ENCODE assay signal across 27 mouse cellular contexts in the genomic region with DNA sequence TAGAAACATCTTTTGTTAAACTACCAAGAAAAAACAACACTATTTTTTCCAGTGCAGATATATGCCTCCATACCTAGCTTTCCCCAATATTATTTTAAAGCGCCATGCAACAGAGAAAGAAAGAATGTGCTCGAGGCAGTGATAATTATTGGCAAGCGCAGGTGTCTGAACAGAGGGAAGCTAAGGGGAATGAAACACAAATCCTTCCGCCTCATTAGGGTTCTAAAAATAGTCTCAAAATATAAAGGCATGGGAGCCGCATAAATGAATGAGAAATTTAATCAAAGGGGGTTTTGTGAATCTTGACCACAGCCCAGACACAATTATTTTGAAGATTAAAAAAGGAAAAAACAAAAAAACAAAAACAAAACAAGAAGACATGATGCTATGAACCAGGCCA. TPM values are rescaled to one million over a fixed set of nuclear protein-coding genes. Genes with fewer than 3 reads are reported as not detected.
DNase-seq lines count a peak whose midpoint lies in the region; ATAC-seq and TF ChIP-seq lines count a peak whose summit lies in the region.
"Had no signal": no experiment of that assay in that cellular context is flagged by ENCODE, and none has a peak within 500 bp of the region (broad histone marks: within the 10 kb centered on the region; RNA-seq: fewer than 3 reads in every experiment).

No protein-coding gene starts in this region.

- 32% methylated on average over 5 of the region's 5 CpGs for WGBS in forebrain, embryonic 11.5 days
- WGBS in forebrain, postnatal 0 days, result 18% methylated on average over 5 of the region's 5 CpGs
- WGBS in hindbrain, embryonic 15.5 days, result 30% methylated on average over 5 of the region's 5 CpGs
- 31% methylated on average over 5 of the region's 5 CpGs for WGBS in hindbrain, embryonic 13.5 days
- 81% methylated on average over 5 of the region's 5 CpGs for WGBS in intestine, postnatal 0 days

- TF ChIP-seq POLR2A in myocyte (IDR thresholded peaks at IDR 0.05; ENCODE audit: insufficient read length, low read depth), result no peak

- no peak for DNase-seq in forebrain, embryonic 11.5 days (ENCODE audit: low spot score)
- DNase-seq in forebrain, postnatal 0 days, result no peak
- DNase-seq in brain, adult 2 months (ENCODE audit: low read depth, low spot score), result peak; percentile 67
- DNase-seq: adrenal gland, adult 2 months; B cell, adult 2 months; cerebellum, adult 9-11 months; gastrocnemius, adult 2 months; kidney, adult 9 months; kidney, postnatal 25 days; liver, postnatal 0 days; thymus, adult 18-20 months; thymus, postnatal 36 days had no signal

- H3K27ac ChIP-seq in forebrain, embryonic 11.5 days (ENCODE audit: low read depth, low read length), result peak overlapping the region; percentile 25; the same call in 1 of the 2 replicates
- no peak overlapping the region for H3K27ac ChIP-seq in forebrain, postnatal 0 days (ENCODE audit: low read depth, low read length)
- 0 out of 2 replicates have a peak overlapping the region, but pooled peaks have one; percentile 22 for H3K27ac ChIP-seq in hindbrain, embryonic 15.5 days (replicated peaks)
- no peak overlapping the region for H3K27ac ChIP-seq in hindbrain, embryonic 13.5 days
- H3K27ac ChIP-seq in intestine, postnatal 0 days (ENCODE audit: low read depth, low read length), result no peak overlapping the region
- H3K27ac ChIP-seq: embryonic facial prominence, embryonic 12.5 days; gastrocnemius, adult 2 months; hindbrain, embryonic 12.5 days; intestine, embryonic 15.5 days; layer of hippocampus, adult 2 months; limb, embryonic 12.5 days; macrophage had no signal

- no peaks in the 10 kb centered on the region for H3K27me3 ChIP-seq in forebrain, embryonic 11.5 days (ENCODE audit: control insufficient read depth, insufficient read depth, low read length)
- H3K27me3 ChIP-seq in forebrain, postnatal 0 days (ENCODE audit: insufficient read depth, low read length), result no peaks in the 10 kb centered on the region
- H3K27me3 ChIP-seq in hindbrain, embryonic 15.5 days, result no peaks in the 10 kb centered on the region
- H3K27me3 ChIP-seq in hindbrain, embryonic 13.5 days, result no peaks in the 10 kb centered on the region
- H3K27me3 ChIP-seq in myocyte (ENCODE audit: control insufficient read depth, insufficient read depth, insufficient read length), result no peaks in the 10 kb centered on the region
- no peaks in the 10 kb centered on the region for H3K27me3 ChIP-seq in intestine, postnatal 0 days (replicated peaks; ENCODE audit: control insufficient read depth, insufficient read depth, low read length)
- H3K27me3 ChIP-seq: CH12.LX; embryonic facial prominence, embryonic 12.5 days; hindbrain, embryonic 12.5 days; intestine, embryonic 15.5 days; limb, embryonic 12.5 days had no signal

- H3K4me2 ChIP-seq in forebrain, embryonic 11.5 days (ENCODE audit: low read depth, low read length, severe bottlenecking), result no peak overlapping the region
- H3K4me2 ChIP-seq in forebrain, postnatal 0 days (ENCODE audit: low read depth), result no peak overlapping the region
- H3K4me2 ChIP-seq in hindbrain, embryonic 15.5 days, result no peak overlapping the region
- no peak overlapping the region for H3K4me2 ChIP-seq in hindbrain, embryonic 13.5 days
- H3K4me2 ChIP-seq in myocyte (ENCODE audit: low read depth), result no peak overlapping the region
- H3K4me2 ChIP-seq in intestine, postnatal 0 days (replicated peaks; ENCODE audit: low read depth), result no peak overlapping the region
- H3K4me2 ChIP-seq: embryonic facial prominence, embryonic 12.5 days; hindbrain, embryonic 12.5 days; intestine, embryonic 15.5 days; limb, embryonic 12.5 days; liver, embryonic 11.5 days had no signal

- 0 out of 2 replicates have a peak, but pooled peaks cover 3% of the 10 kb centered on the region for H3K4me1 ChIP-seq in forebrain, embryonic 11.5 days (replicated peaks; ENCODE audit: control insufficient read depth, insufficient read depth, low read length)
- H3K4me1 ChIP-seq in forebrain, postnatal 0 days (ENCODE audit: insufficient read depth), result no peaks in the 10 kb centered on the region
- peaks cover 6% of the 10 kb centered on the region; the same call in 1 of the 2 replicates for H3K4me1 ChIP-seq in hindbrain, embryonic 15.5 days (replicated peaks)
- no peaks in the 10 kb centered on the region for H3K4me1 ChIP-seq in hindbrain, embryonic 13.5 days (replicated peaks)
- no peaks in the 10 kb centered on the region for H3K4me1 ChIP-seq in intestine, postnatal 0 days (replicated peaks; ENCODE audit: control insufficient read depth, insufficient read depth, low read length)
- H3K4me1 ChIP-seq: embryonic facial prominence, embryonic 12.5 days; intestine, embryonic 15.5 days had no signal

- no peak overlapping the region for H3K9ac ChIP-seq in forebrain, embryonic 11.5 days (ENCODE audit: low read length)
- H3K9ac ChIP-seq in forebrain, postnatal 0 days, result no peak overlapping the region
- H3K9ac ChIP-seq in hindbrain, embryonic 15.5 days, result no peak overlapping the region
- H3K9ac ChIP-seq in hindbrain, embryonic 13.5 days, result no peak overlapping the region
- H3K9ac ChIP-seq in intestine, postnatal 0 days (ENCODE audit: low read depth, low read length), result no peak overlapping the region
- H3K9ac ChIP-seq: embryonic facial prominence, embryonic 12.5 days; hindbrain, embryonic 12.5 days; intestine, embryonic 15.5 days; limb, embryonic 12.5 days; liver, postnatal 0 days had no signal

- no peak for ATAC-seq in forebrain, embryonic 11.5 days (replicated peaks; ENCODE audit: low FRiP score)
- ATAC-seq in forebrain, postnatal 0 days, result no peak
- ATAC-seq in hindbrain, embryonic 15.5 days (ENCODE audit: low FRiP score, low read depth), result no peak
- no peak for ATAC-seq in hindbrain, embryonic 13.5 days (ENCODE audit: low FRiP score)
- no peak for ATAC-seq in intestine, postnatal 0 days
- ATAC-seq: intestine, embryonic 15.5 days; liver, postnatal 0 days; lung, postnatal 0 days had no signal

- no peak for TF ChIP-seq CTCF in forebrain, postnatal 0 days (IDR thresholded peaks at IDR 0.05; ENCODE audit: low read depth)
- TF ChIP-seq CTCF in intestine, postnatal 0 days (IDR thresholded peaks at IDR 0.05; ENCODE audit: low read depth), result no peak

- no peaks in the 10 kb centered on the region for H3K9me3 ChIP-seq in forebrain, embryonic 11.5 days (ENCODE audit: control insufficient read depth, low read length)
- H3K9me3 ChIP-seq in forebrain, postnatal 0 days (ENCODE audit: low read length), result no peaks in the 10 kb centered on the region
- H3K9me3 ChIP-seq in hindbrain, embryonic 15.5 days, result no peaks in the 10 kb centered on the region
- H3K9me3 ChIP-seq in hindbrain, embryonic 13.5 days, result no peaks in the 10 kb centered on the region
- H3K9me3 ChIP-seq in intestine, postnatal 0 days (ENCODE audit: control insufficient read depth), result no peaks in the 10 kb centered on the region
- H3K9me3 ChIP-seq: embryonic facial prominence, embryonic 12.5 days; G1E; hindbrain, embryonic 12.5 days; intestine, embryonic 15.5 days had no signal

- H3K36me3 ChIP-seq in forebrain, embryonic 11.5 days (ENCODE audit: control insufficient read depth, insufficient read depth, low read length), result no peaks in the 10 kb centered on the region
- H3K36me3 ChIP-seq in forebrain, postnatal 0 days (ENCODE audit: insufficient read depth), result no peaks in the 10 kb centered on the region
- no peaks in the 10 kb centered on the region for H3K36me3 ChIP-seq in hindbrain, embryonic 15.5 days
- H3K36me3 ChIP-seq in hindbrain, embryonic 13.5 days, result no peaks in the 10 kb centered on the region
- H3K36me3 ChIP-seq in myocyte (ENCODE audit: control insufficient read depth, insufficient read depth), result no peaks in the 10 kb centered on the region
- no peaks in the 10 kb centered on the region for H3K36me3 ChIP-seq in intestine, postnatal 0 days (ENCODE audit: control insufficient read depth, insufficient read depth)
- H3K36me3 ChIP-seq: embryonic facial prominence, embryonic 12.5 days; G1E; hindbrain, embryonic 12.5 days; intestine, embryonic 15.5 days; limb, embryonic 12.5 days had no signal

- no peaks in the 10 kb centered on the region for H3K79me2 ChIP-seq in myocyte (ENCODE audit: control insufficient read depth, insufficient read depth)

- no peak overlapping the region for H3ac ChIP-seq in myocyte (ENCODE audit: control insufficient read depth, insufficient read length)

- no peak overlapping the region for H3K4me3 ChIP-seq in forebrain, embryonic 11.5 days (ENCODE audit: low read depth, low read length)
- no peak overlapping the region for H3K4me3 ChIP-seq in forebrain, postnatal 0 days (ENCODE audit: low read depth, low read length)
- no peak overlapping the region for H3K4me3 ChIP-seq in hindbrain, embryonic 15.5 days
- H3K4me3 ChIP-seq in hindbrain, embryonic 13.5 days, result no peak overlapping the region
- no peak overlapping the region for H3K4me3 ChIP-seq in myocyte
- H3K4me3 ChIP-seq in intestine, postnatal 0 days (ENCODE audit: low read depth, low read length), result no peak overlapping the region
- H3K4me3 ChIP-seq: embryonic facial prominence, embryonic 12.5 days; erythroblast, embryonic 14.5 days; gastrocnemius, adult 2 months; hindbrain, embryonic 12.5 days; intestine, embryonic 15.5 days; layer of hippocampus, adult 2 months; limb, embryonic 12.5 days had no signal

TF ChIP-seq in myocyte, 11 proteins besides CTCF, POLR2A, EP300 and RAD21:
- TF ChIP-seq CEBPB (IDR thresholded peaks at IDR 0.05; ENCODE audit: insufficient read depth, poor library complexity, severe bottlenecking) (no peak), MYOD1 (IDR thresholded peaks at IDR 0.05; ENCODE audit: control insufficient read depth in 1 of 3, insufficient read length in 2 of 3, low read depth in 2 of 3) (peak in 2 of 3 experiments; percentile 7 to 15), REST (IDR thresholded peaks at IDR 0.05; ENCODE audit: insufficient read depth, insufficient read length) (no peak)

RNA-seq across cellular contexts. Expression of gene Osbpl3, which starts 23.5 kb away (rescaled TPM):
- polyA plus RNA-seq in forebrain, embryonic 11.5 days (2014; fragmentation: Nextera tagmentation; extraction: Ambion mirVana), result 7.8 and 8.7 TPM in 2 replicates
- total RNA-seq in forebrain, postnatal 0 days (2014; rRNA removed), result 9.5 and 12.8 TPM in 2 replicates
- 4.8 and 5.6 TPM in 2 replicates for polyA plus RNA-seq in forebrain, postnatal 0 days (2015; fragmentation: Nextera tagmentation; extraction: Ambion mirVana)
- 4.1 and 4.9 TPM in 2 replicates for polyA plus RNA-seq in hindbrain, embryonic 15.5 days (2015; fragmentation: Nextera tagmentation; extraction: Ambion mirVana)
- polyA plus RNA-seq in hindbrain, embryonic 13.5 days (2015; fragmentation: Nextera tagmentation; extraction: Ambion mirVana), result 4.6 and 4.8 TPM in 2 replicates
- 8.9 TPM for polyA plus RNA-seq in myocyte (2012; fragmentation: generic; extraction: Trizol)
- polyA plus RNA-seq in intestine, postnatal 0 days (2015; fragmentation: Nextera tagmentation; extraction: Ambion mirVana), result 12.5 and 13.6 TPM in 2 replicates
- polyA plus RNA-seq: erythroblast, embryonic 14.5 days; G1E had no signal

Comparison
In these comparisons a context has a peak if more than half of its experiments do, and no peak if none do; other contexts are left out.
1. H3K27ac ChIP-seq: peak in forebrain, embryonic 11.5 days (single experiment) and hindbrain, embryonic 15.5 days (single experiment); none in forebrain, postnatal 0 days (single experiment), hindbrain, embryonic 13.5 days (single experiment) and intestine, postnatal 0 days (single experiment).